Mouse (Mus musculus) midbrain, embryonic 12.5 days (tissue): ENCODE results near the gene Cdh4. TPM values are rescaled to one million over a fixed set of nuclear protein-coding genes. Genes with fewer than 3 reads are reported as not detected.

ENCODE experiments used
- ATAC-seq: fragments of 200-750 bp; cut with Nextera tagmentation; 2 replicates; pipeline ENCODE4 v1.8.0; 2017; ENCODE audit warnings: low read depth, moderate TSS enrichment, moderate library complexity; ENCODE audit not compliant: low FRiP score
- H3K27ac ChIP-seq: fragments of 300-500 bp; sonication (generic); replicated peaks from 2 replicates; pipeline ENCODE4 v1.5.1; 2016; ENCODE audit warnings: mild to moderate bottlenecking
- H3K27me3 ChIP-seq: fragments of 300-500 bp; sonication (generic); 2 replicates; pipeline ENCODE4 v1.6.1; 2016; ENCODE audit warnings: mild to moderate bottlenecking
- H3K36me3 ChIP-seq: fragments of 300-500 bp; sonication (generic); 2 replicates; pipeline ENCODE4 v1.6.1; 2016
- H3K4me1 ChIP-seq: fragments of 300-500 bp; sonication (generic); 2 replicates; pipeline ENCODE4 v1.6.1; 2016
- H3K4me2 ChIP-seq: fragments of 300-500 bp; sonication (generic); replicated peaks from 2 replicates; pipeline ENCODE4 v1.6.1; 2016; ENCODE audit warnings: mild to moderate bottlenecking, moderate library complexity
- H3K4me3 ChIP-seq: fragments of 300-500 bp; sonication (generic); 2 replicates; pipeline ENCODE4 v1.5.1; 2016; ENCODE audit warnings: mild to moderate bottlenecking
- H3K9ac ChIP-seq: fragments of 300-500 bp; sonication (generic); replicated peaks from 2 replicates; pipeline ENCODE4 v1.6.1; 2016; ENCODE audit warnings: mild to moderate bottlenecking, moderate library complexity
- H3K9me3 ChIP-seq: fragments of 300-500 bp; sonication (generic); 2 replicates; pipeline ENCODE4 v1.6.1; 2016; ENCODE audit warnings: mild to moderate bottlenecking
- WGBS: fragments of 180-500 bp; shearing (Covaris S2); methylation state at CpG from one replicate; pipeline ENCODE4 v1.1.7; 2016; 5-methylcytosine and 5-hydroxymethylcytosine counted together
- polyA plus RNA-seq: library from polyadenylated mRNA; unstranded; fragments of >200 nt; fragmentation: Nextera tagmentation; extraction: Ambion mirVana; gene quantifications from 2 replicates; pipeline ENCODE4 v1.2.1, GENCODE M21; 2016

Gene Cdh4
- polyA plus RNA-seq, 1 experiment from 2014 or later = 18.2 TPM

DNA sequence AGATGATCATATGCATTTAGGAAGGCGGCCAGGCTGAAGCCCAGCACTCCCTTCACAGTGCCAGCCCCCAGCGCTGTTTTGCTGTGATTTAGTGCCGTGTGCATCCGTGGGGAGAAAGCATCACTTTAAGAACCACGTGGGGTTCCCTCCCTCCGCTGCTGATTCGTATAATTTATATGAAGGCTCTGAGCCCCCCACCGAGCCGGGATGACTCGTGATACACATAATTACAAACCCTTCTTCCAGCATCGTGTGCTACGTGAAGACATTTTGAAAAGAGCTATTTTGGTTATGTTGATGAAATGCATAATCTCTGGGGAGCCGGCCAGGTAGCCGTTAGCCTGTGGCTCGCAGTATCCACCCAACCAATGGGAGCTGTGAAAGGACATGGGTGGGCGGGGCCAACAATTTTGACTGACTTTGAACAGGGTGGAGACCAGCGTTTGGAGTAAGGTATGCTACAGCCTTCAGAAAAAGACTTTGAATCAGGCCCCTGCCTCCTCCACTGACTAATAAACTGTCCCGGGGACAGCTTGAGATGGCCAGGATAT is 382.6 kb downstream of the Cdh4 start:
- H3K4me2 ChIP-seq = no peak overlapping the region
- WGBS = 48% methylated on average over 18 of the region's 18 CpGs
- H3K36me3 ChIP-seq = no peaks in the 10 kb centered on the region
- no peak overlapping the region for H3K4me3 ChIP-seq
- H3K9ac ChIP-seq = no peak overlapping the region
- ATAC-seq = no peak
- H3K27ac ChIP-seq = no peak overlapping the region
- no peaks in the 10 kb centered on the region; the same call in 1 of the 2 replicates for H3K27me3 ChIP-seq
- H3K4me1 ChIP-seq = peaks cover 16% of the 10 kb centered on the region
- H3K9me3 ChIP-seq = no peaks in the 10 kb centered on the region

DNA sequence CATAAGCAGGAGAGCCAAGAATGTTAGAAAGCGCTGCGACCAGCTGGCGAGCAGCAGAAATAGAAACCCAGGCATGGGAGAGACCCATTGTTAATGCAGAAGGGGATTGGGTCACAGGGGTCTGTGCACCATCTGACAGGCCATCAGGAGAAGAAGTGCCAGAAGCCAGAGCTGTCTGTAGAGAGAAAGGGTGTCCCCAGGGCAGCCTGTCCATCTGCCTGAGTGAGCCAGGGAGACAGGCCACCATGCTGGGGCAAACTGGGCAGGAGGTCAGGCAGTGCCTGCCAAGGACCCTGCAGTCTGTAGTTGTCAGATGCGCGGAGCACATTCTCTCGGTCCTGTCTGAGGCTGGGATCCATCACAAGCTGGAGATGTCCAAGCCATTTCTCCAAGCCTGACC is 386.7 kb downstream of the Cdh4 start:
- Histone ChIP-seq H3K4me1 (peaks cover 7% of the 10 kb centered on the region), H3K36me3 (no peaks in the 10 kb centered on the region), H3K27me3 (no peaks in the 10 kb centered on the region), H3K4me3 (no peak overlapping the region), H3K9ac (no peak overlapping the region), H3K4me2 (no peak overlapping the region), H3K27ac (no peak overlapping the region), H3K9me3 (no peaks in the 10 kb centered on the region)
- 91% methylated on average over 6 of the region's 6 CpGs for WGBS
- ATAC-seq = no peak

DNA sequence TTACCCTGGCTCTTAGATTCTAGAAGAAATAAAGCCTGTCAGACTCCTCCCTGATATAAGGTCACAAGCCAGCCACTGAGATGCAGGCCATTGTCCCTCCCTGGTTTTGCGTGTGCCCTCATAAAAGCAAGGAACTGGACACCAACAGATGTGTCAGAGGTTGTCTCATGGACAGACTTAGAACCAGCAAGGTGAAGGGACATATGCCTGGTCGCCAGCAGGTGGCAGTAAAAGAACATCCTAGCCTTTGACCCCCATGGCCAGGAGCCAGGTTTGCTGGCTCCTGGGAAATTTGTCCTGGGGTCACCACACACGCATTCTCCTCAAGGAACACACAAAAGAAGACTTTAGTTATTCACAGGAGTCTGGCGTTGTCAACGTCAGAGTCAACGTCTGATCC is 387.7 kb downstream of the Cdh4 start:
- Histone ChIP-seq H3K27me3 (no peaks in the 10 kb centered on the region), H3K9ac (no peak overlapping the region), H3K4me1 (peaks cover 7% of the 10 kb centered on the region; the same call in 1 of the 2 replicates), H3K27ac (no peak overlapping the region), H3K4me3 (no peak overlapping the region), H3K36me3 (no peaks in the 10 kb centered on the region), H3K4me2 (no peak overlapping the region), H3K9me3 (no peaks in the 10 kb centered on the region)
- WGBS = 27% methylated on average over 6 of the region's 6 CpGs
- ATAC-seq = no peak

GRCm38 (mm10) chr2:179834892-179835291 is 392.7 kb downstream of the Cdh4 start:
- H3K4me3 ChIP-seq = no peak overlapping the region
- 64% methylated on average over 9 of the region's 9 CpGs for WGBS
- no peak for ATAC-seq
- no peaks in the 10 kb centered on the region for H3K9me3 ChIP-seq
- H3K4me1 ChIP-seq = peaks cover 18% of the 10 kb centered on the region
- H3K36me3 ChIP-seq = no peaks in the 10 kb centered on the region
- H3K4me2 ChIP-seq = no peak overlapping the region
- H3K9ac ChIP-seq = no peak overlapping the region
- no peaks in the 10 kb centered on the region for H3K27me3 ChIP-seq
- no peak overlapping the region for H3K27ac ChIP-seq

DNA sequence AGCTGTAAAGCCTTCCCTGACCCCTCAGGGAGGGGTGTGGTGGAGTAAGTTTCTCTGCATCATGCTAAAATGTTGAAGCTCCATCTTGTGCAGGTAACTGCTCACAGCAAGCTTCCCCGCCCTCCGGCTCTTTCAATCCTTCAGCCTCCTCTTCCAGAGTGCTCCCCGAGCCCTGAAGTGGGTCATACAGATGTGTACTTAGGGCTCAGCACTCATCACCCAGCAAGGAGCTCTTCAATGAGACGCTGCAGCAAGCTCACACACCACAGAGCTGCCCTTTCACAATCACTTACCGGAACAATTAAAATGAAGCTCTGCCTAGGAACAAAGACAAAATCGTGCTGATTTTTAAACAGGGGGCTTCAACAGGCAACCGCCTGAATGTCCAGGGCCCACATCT is 393.3 kb downstream of the Cdh4 start:
- H3K36me3 ChIP-seq = no peaks in the 10 kb centered on the region
- H3K4me3 ChIP-seq = no peak overlapping the region
- ATAC-seq = no peak
- WGBS = 42% methylated on average over 7 of the region's 7 CpGs
- H3K27me3 ChIP-seq = no peaks in the 10 kb centered on the region
- no peak overlapping the region for H3K9ac ChIP-seq
- no peak overlapping the region for H3K4me2 ChIP-seq
- H3K9me3 ChIP-seq = no peaks in the 10 kb centered on the region
- peaks cover 18% of the 10 kb centered on the region for H3K4me1 ChIP-seq
- H3K27ac ChIP-seq = no peak overlapping the region

- no peaks in the 10 kb centered on the region for H3K36me3 ChIP-seq
- no peak overlapping the region for H3K4me2 ChIP-seq
- no peaks in the 10 kb centered on the region for H3K9me3 ChIP-seq
- H3K4me1 ChIP-seq = peaks cover 19% of the 10 kb centered on the region
- H3K27ac ChIP-seq = no peak overlapping the region
- H3K4me3 ChIP-seq = no peak overlapping the region
- H3K27me3 ChIP-seq = no peaks in the 10 kb centered on the region
- H3K9ac ChIP-seq = no peak overlapping the region
- no peak for ATAC-seq
- WGBS = 73% methylated on average over 10 of the region's 10 CpGs
These were observed 395.0 kb downstream of the Cdh4 start for GRCm38 (mm10) chr2:179837186-179837585.

- H3K9me3 ChIP-seq = no peaks in the 10 kb centered on the region
- H3K4me3 ChIP-seq = no peak overlapping the region
- no peak overlapping the region for H3K27ac ChIP-seq
- no peak overlapping the region for H3K4me2 ChIP-seq
- H3K9ac ChIP-seq = no peak overlapping the region
- 77% methylated on average over 7 of the region's 7 CpGs for WGBS
- no peaks in the 10 kb centered on the region for H3K36me3 ChIP-seq
- no peak for ATAC-seq
- no peaks in the 10 kb centered on the region for H3K27me3 ChIP-seq
- H3K4me1 ChIP-seq = peaks cover 28% of the 10 kb centered on the region
These were observed 395.8 kb downstream of the Cdh4 start for GRCm38 (mm10) chr2:179838036-179838435.

- H3K36me3 ChIP-seq = no peaks in the 10 kb centered on the region
- no peak overlapping the region for H3K9ac ChIP-seq
- no peaks in the 10 kb centered on the region for H3K9me3 ChIP-seq
- H3K27me3 ChIP-seq = no peaks in the 10 kb centered on the region
- ATAC-seq = peak; percentile 28; the same call in 1 of the 2 replicates
- 82% methylated on average over 12 of the region's 12 CpGs for WGBS
- H3K27ac ChIP-seq = no peak overlapping the region; the same call in 1 of the 2 replicates
- no peak overlapping the region for H3K4me3 ChIP-seq
- H3K4me1 ChIP-seq = peaks cover 24% of the 10 kb centered on the region
- no peak overlapping the region for H3K4me2 ChIP-seq
These were observed 400.6 kb downstream of the Cdh4 start for GRCm38 (mm10) chr2:179842610-179843389.

DNA sequence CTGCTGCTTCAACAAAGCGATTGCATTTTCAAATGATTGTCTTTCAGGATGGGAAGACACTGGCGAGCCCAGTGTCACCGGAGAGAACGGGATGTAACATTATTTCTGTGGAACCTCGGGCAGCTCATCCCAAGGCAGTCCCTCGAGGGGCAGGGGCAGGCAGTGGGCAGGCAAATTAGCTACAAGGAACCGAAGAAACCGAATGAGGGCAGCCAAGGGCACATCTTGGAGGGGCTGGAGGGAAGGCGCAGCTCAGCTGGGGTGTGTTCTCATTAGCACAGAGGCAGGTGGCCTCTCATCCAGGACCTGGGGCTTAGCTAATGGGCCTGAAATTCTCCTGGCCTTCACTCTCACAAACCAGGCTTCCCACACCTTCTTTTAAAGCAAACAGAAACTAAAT is 407.5 kb downstream of the Cdh4 start:
- no peak for ATAC-seq
- no peaks in the 10 kb centered on the region for H3K27me3 ChIP-seq
- WGBS = 52% methylated on average over 9 of the region's 9 CpGs
- H3K27ac ChIP-seq = peak overlapping the region; percentile 64
- no peaks in the 10 kb centered on the region for H3K36me3 ChIP-seq
- H3K4me1 ChIP-seq = peaks cover 43% of the 10 kb centered on the region
- no peak overlapping the region for H3K4me2 ChIP-seq
- H3K9ac ChIP-seq = no peak overlapping the region
- H3K4me3 ChIP-seq = no peak overlapping the region
- H3K9me3 ChIP-seq = no peaks in the 10 kb centered on the region

- no peak overlapping the region for H3K4me2 ChIP-seq
- no peaks in the 10 kb centered on the region for H3K27me3 ChIP-seq
- 0 out of 2 replicates have a peak overlapping the region, but pooled peaks have one; percentile 43 for H3K27ac ChIP-seq
- no peaks in the 10 kb centered on the region for H3K9me3 ChIP-seq
- peaks cover 48% of the 10 kb centered on the region for H3K4me1 ChIP-seq
- no peak overlapping the region for H3K9ac ChIP-seq
- H3K4me3 ChIP-seq = no peak overlapping the region
- ATAC-seq = no peak
- H3K36me3 ChIP-seq = no peaks in the 10 kb centered on the region
- WGBS = 88% methylated on average over 10 of the region's 10 CpGs
These were observed 409.9 kb downstream of the Cdh4 start for GRCm38 (mm10) chr2:179852169-179852568.

DNA sequence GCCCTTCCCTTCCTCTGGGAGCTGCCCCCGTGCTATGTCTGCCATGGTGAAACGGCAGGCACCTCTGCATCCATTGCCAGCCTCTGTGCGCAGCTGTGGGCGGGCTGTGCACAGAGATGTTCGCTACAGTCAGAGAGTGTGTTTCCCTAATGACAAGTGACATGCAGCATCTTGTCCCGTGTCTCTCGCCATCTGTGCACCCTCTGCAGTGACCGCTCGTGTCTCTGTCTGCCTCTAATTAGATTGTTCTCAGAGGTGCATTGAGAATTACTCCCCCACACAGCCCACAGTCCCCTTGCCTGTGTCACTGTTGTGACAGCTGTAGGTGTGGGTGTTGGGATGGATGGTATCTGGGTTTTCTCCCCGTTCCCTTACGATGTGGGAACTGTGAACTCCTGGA is 410.6 kb downstream of the Cdh4 start:
- Histone ChIP-seq H3K4me1 (peaks cover 48% of the 10 kb centered on the region), H3K27me3 (no peaks in the 10 kb centered on the region), H3K9ac (no peak overlapping the region), H3K4me3 (no peak overlapping the region), H3K9me3 (no peaks in the 10 kb centered on the region), H3K4me2 (no peak overlapping the region), H3K27ac (peak overlapping the region; percentile 43; the same call in 1 of the 2 replicates), H3K36me3 (no peaks in the 10 kb centered on the region)
- peak; percentile 65 for ATAC-seq
- WGBS = 64% methylated on average over 11 of the region's 11 CpGs

GRCm38 (mm10) chr2:179853892-179854291 is 411.7 kb downstream of the Cdh4 start:
- WGBS = 51% methylated on average over 10 of the region's 10 CpGs
- ATAC-seq = no peak
- H3K4me1 ChIP-seq = peaks cover 47% of the 10 kb centered on the region
- H3K4me2 ChIP-seq = no peak overlapping the region
- no peaks in the 10 kb centered on the region for H3K27me3 ChIP-seq
- H3K27ac ChIP-seq = peak overlapping the region; percentile 49; the same call in 1 of the 2 replicates
- no peak overlapping the region for H3K9ac ChIP-seq
- H3K9me3 ChIP-seq = no peaks in the 10 kb centered on the region
- H3K36me3 ChIP-seq = no peaks in the 10 kb centered on the region
- no peak overlapping the region for H3K4me3 ChIP-seq
